Mouse (Mus musculus) hindbrain, embryonic 13.5 days (tissue): ENCODE results near the gene Mtmr10. TPM values are rescaled to one million over a fixed set of nuclear protein-coding genes. Genes with fewer than 3 reads are reported as not detected.
A peak's percentile ranks its signal among the peaks of the same experiment; 100 is the strongest.

Source experiments
- ATAC-seq: fragments of 200-750 bp; cut with Nextera tagmentation; 2 replicates; pipeline ENCODE4 v1.8.0; 2017; ENCODE audit warnings: moderate TSS enrichment; ENCODE audit not compliant: low FRiP score
- H3K27ac ChIP-seq: fragments of 300-500 bp; sonication (generic); 2 replicates; pipeline ENCODE4 v1.5.1; 2015; ENCODE audit warnings: inconsistent platforms, mild to moderate bottlenecking, moderate library complexity
- H3K27me3 ChIP-seq: fragments of 300-500 bp; sonication (generic); 2 replicates; pipeline ENCODE4 v1.6.1; 2015; ENCODE audit warnings: mild to moderate bottlenecking, inconsistent platforms
- H3K36me3 ChIP-seq: fragments of 300-500 bp; sonication (generic); 2 replicates; pipeline ENCODE4 v1.6.1; 2015; ENCODE audit warnings: mild to moderate bottlenecking, inconsistent platforms
- H3K4me1 ChIP-seq: fragments of 300-500 bp; sonication (generic); replicated peaks from 2 replicates; pipeline ENCODE4 v1.6.1; 2015; ENCODE audit warnings: inconsistent platforms
- H3K4me2 ChIP-seq: fragments of 300-500 bp; sonication (generic); 2 replicates; pipeline ENCODE4 v1.6.1; 2015; ENCODE audit warnings: inconsistent platforms, mild to moderate bottlenecking, moderate library complexity
- H3K4me3 ChIP-seq: fragments of 300-500 bp; sonication (generic); 2 replicates; pipeline ENCODE4 v1.5.1; 2015; ENCODE audit warnings: mild to moderate bottlenecking, inconsistent platforms
- H3K9ac ChIP-seq: fragments of 300-500 bp; sonication (generic); 2 replicates; pipeline ENCODE4 v1.6.1; 2015; ENCODE audit warnings: mild to moderate bottlenecking, inconsistent platforms
- H3K9me3 ChIP-seq: fragments of 300-500 bp; sonication (generic); 2 replicates; pipeline ENCODE4 v1.6.1; 2016; ENCODE audit warnings: inconsistent platforms
- WGBS: fragments of 180-500 bp; shearing (Covaris S2); methylation state at CpG from one replicate; pipeline ENCODE4 v1.1.7; 2015; 5-methylcytosine and 5-hydroxymethylcytosine counted together
- polyA plus RNA-seq: library from polyadenylated mRNA; unstranded; fragments of >200 nt; fragmentation: Nextera tagmentation; extraction: Ambion mirVana; gene quantifications from 2 replicates; pipeline ENCODE4 v1.2.1, GENCODE M21; 2015

Mtmr10 gene
- polyA plus RNA-seq, 1 experiment from 2014 or later: 10.7 TPM

GRCm38 (mm10) chr7:64265502-64266279 lies 21.8 kb upstream of the Mtmr10 start:
- ATAC-seq: no peak
- H3K4me1 ChIP-seq: 0 out of 2 replicates have a peak, but pooled peaks cover 2% of the 10 kb centered on the region
- no peak overlapping the region for H3K4me2 ChIP-seq
- H3K9me3 ChIP-seq: peaks cover 9% of the 10 kb centered on the region; the same call in 1 of the 2 replicates
- H3K27ac ChIP-seq: no peak overlapping the region
- no peak overlapping the region for H3K4me3 ChIP-seq
- H3K36me3 ChIP-seq: no peaks in the 10 kb centered on the region
- WGBS: 85% methylated on average over 13 of the region's 13 CpGs
- no peak overlapping the region for H3K9ac ChIP-seq
- peaks cover 15% of the 10 kb centered on the region for H3K27me3 ChIP-seq

GRCm38 (mm10) chr7:64266587-64266986 lies 20.9 kb upstream of the Mtmr10 start:
- no peak overlapping the region for H3K4me3 ChIP-seq
- H3K4me1 ChIP-seq: 0 out of 2 replicates have a peak, but pooled peaks cover 2% of the 10 kb centered on the region
- no peaks in the 10 kb centered on the region for H3K36me3 ChIP-seq
- 96% methylated on average over 4 of the region's 4 CpGs for whole genome bisulfite sequencing
- no peak overlapping the region for H3K9ac ChIP-seq
- ATAC-seq: no peak
- H3K27me3 ChIP-seq: peaks cover 15% of the 10 kb centered on the region
- no peak overlapping the region for H3K27ac ChIP-seq
- no peak overlapping the region for H3K4me2 ChIP-seq
- peaks cover 9% of the 10 kb centered on the region; the same call in 1 of the 2 replicates for H3K9me3 ChIP-seq

- Histone ChIP-seq H3K4me2 (no peak overlapping the region), H3K4me3 (no peak overlapping the region), H3K27me3 (peaks cover 15% of the 10 kb centered on the region), H3K9me3 (no peaks in the 10 kb centered on the region), H3K27ac (peak overlapping the region; percentile 55), H3K36me3 (no peaks in the 10 kb centered on the region), H3K4me1 (peaks cover 16% of the 10 kb centered on the region), H3K9ac (no peak overlapping the region)
- peak; percentile 87 for ATAC-seq
- 6% methylated on average over 4 of the region's 4 CpGs for WGBS
Observed at GRCm38 (mm10) chr7:64271926-64272325, 15.5 kb upstream of the Mtmr10 start.

- Histone ChIP-seq H3K9ac (no peak overlapping the region), H3K27ac (peak overlapping the region; percentile 62), H3K9me3 (no peaks in the 10 kb centered on the region), H3K4me1 (peaks cover 15% of the 10 kb centered on the region), H3K36me3 (no peaks in the 10 kb centered on the region), H3K4me3 (no peak overlapping the region), H3K27me3 (no peaks in the 10 kb centered on the region), H3K4me2 (no peak overlapping the region)
- WGBS: 40% methylated on average over 4 of the region's 4 CpGs
- peak; percentile 67 for ATAC-seq
Observed at GRCm38 (mm10) chr7:64275518-64275917, 11.9 kb upstream of the Mtmr10 start.

- Histone ChIP-seq H3K36me3 (no peaks in the 10 kb centered on the region), H3K27me3 (no peaks in the 10 kb centered on the region), H3K9ac (no peak overlapping the region), H3K9me3 (no peaks in the 10 kb centered on the region), H3K4me1 (peaks cover 15% of the 10 kb centered on the region), H3K4me2 (no peak overlapping the region), H3K4me3 (no peak overlapping the region), H3K27ac (no peak overlapping the region)
- 47% methylated on average over 6 of the region's 6 CpGs for WGBS
- ATAC-seq: no peak
Observed at GRCm38 (mm10) chr7:64276921-64277320, 10.5 kb upstream of the Mtmr10 start.

- Histone ChIP-seq H3K27ac (no peak overlapping the region), H3K9ac (no peak overlapping the region), H3K4me2 (no peak overlapping the region), H3K9me3 (no peaks in the 10 kb centered on the region), H3K36me3 (no peaks in the 10 kb centered on the region), H3K27me3 (no peaks in the 10 kb centered on the region), H3K4me1 (peaks cover 15% of the 10 kb centered on the region), H3K4me3 (no peak overlapping the region)
- WGBS: 95% methylated on average over 1 of the region's 1 CpGs
- ATAC-seq: no peak
Observed at GRCm38 (mm10) chr7:64278526-64278925, 8.9 kb upstream of the Mtmr10 start.

GRCm38 (mm10) chr7:64279548-64279947 lies 7.9 kb upstream of the Mtmr10 start:
- H3K9ac ChIP-seq: no peak overlapping the region
- H3K9me3 ChIP-seq: no peaks in the 10 kb centered on the region
- no peak for ATAC-seq
- WGBS: 79% methylated on average over 3 of the region's 3 CpGs
- peaks cover 15% of the 10 kb centered on the region for H3K4me1 ChIP-seq
- H3K27me3 ChIP-seq: no peaks in the 10 kb centered on the region
- H3K4me3 ChIP-seq: no peak overlapping the region
- no peak overlapping the region for H3K27ac ChIP-seq
- H3K36me3 ChIP-seq: no peaks in the 10 kb centered on the region
- no peak overlapping the region for H3K4me2 ChIP-seq

- Histone ChIP-seq H3K36me3 (no peaks in the 10 kb centered on the region), H3K27ac (no peak overlapping the region), H3K4me1 (peaks cover 20% of the 10 kb centered on the region), H3K9ac (0 out of 2 replicates have a peak overlapping the region, but pooled peaks have one; percentile 81), H3K27me3 (no peaks in the 10 kb centered on the region), H3K4me3 (peak overlapping the region; percentile 75), H3K4me2 (peak overlapping the region; percentile 60), H3K9me3 (no peaks in the 10 kb centered on the region)
- peak; percentile 25; the same call in 1 of the 2 replicates for ATAC-seq
Observed at GRCm38 (mm10) chr7:64286566-64286965, 887 bp upstream of the Mtmr10 start.

- Histone ChIP-seq H3K36me3 (peaks cover 6% of the 10 kb centered on the region; the same call in 1 of the 2 replicates), H3K27me3 (no peaks in the 10 kb centered on the region), H3K4me3 (no peak overlapping the region), H3K4me1 (peaks cover 25% of the 10 kb centered on the region), H3K9ac (no peak overlapping the region), H3K27ac (no peak overlapping the region), H3K4me2 (0 out of 2 replicates have a peak overlapping the region, but pooled peaks have one; percentile 13), H3K9me3 (no peaks in the 10 kb centered on the region)
- 92% methylated on average over 7 of the region's 7 CpGs for WGBS
- ATAC-seq: no peak
Observed at GRCm38 (mm10) chr7:64289416-64289815, 2.0 kb downstream of the Mtmr10 start.

GRCm38 (mm10) chr7:64290431-64290830 lies 3.0 kb downstream of the Mtmr10 start:
- Histone ChIP-seq H3K4me1 (peaks cover 25% of the 10 kb centered on the region), H3K9me3 (no peaks in the 10 kb centered on the region), H3K4me3 (no peak overlapping the region), H3K9ac (no peak overlapping the region), H3K27me3 (no peaks in the 10 kb centered on the region), H3K4me2 (no peak overlapping the region), H3K27ac (no peak overlapping the region), H3K36me3 (peaks cover 6% of the 10 kb centered on the region; the same call in 1 of the 2 replicates)
- ATAC-seq: no peak
- WGBS: 91% methylated on average over 6 of the region's 6 CpGs

- no peak overlapping the region for H3K9ac ChIP-seq
- WGBS: 96% methylated on average over 10 of the region's 10 CpGs
- H3K4me2 ChIP-seq: no peak overlapping the region
- H3K27ac ChIP-seq: no peak overlapping the region
- H3K27me3 ChIP-seq: no peaks in the 10 kb centered on the region
- peaks cover 6% of the 10 kb centered on the region; the same call in 1 of the 2 replicates for H3K36me3 ChIP-seq
- H3K9me3 ChIP-seq: no peaks in the 10 kb centered on the region
- peaks cover 25% of the 10 kb centered on the region for H3K4me1 ChIP-seq
- ATAC-seq: no peak
- no peak overlapping the region for H3K4me3 ChIP-seq
Observed at GRCm38 (mm10) chr7:64291722-64292121, 4.3 kb downstream of the Mtmr10 start.

- H3K9ac ChIP-seq: no peak overlapping the region
- peaks cover 12% of the 10 kb centered on the region; the same call in 1 of the 2 replicates for H3K4me1 ChIP-seq
- ATAC-seq: no peak
- 47% methylated on average over 5 of the region's 5 CpGs for WGBS
- no peaks in the 10 kb centered on the region for H3K9me3 ChIP-seq
- no peak overlapping the region for H3K4me2 ChIP-seq
- H3K36me3 ChIP-seq: peaks cover 28% of the 10 kb centered on the region
- H3K27me3 ChIP-seq: no peaks in the 10 kb centered on the region
- H3K27ac ChIP-seq: peak overlapping the region; percentile 2
- H3K4me3 ChIP-seq: no peak overlapping the region
Observed at GRCm38 (mm10) chr7:64296286-64297010, 9.0 kb downstream of the Mtmr10 start.
